Mouse (Mus musculus): ENCODE measurements around the gene Tom1l2. TPM values are rescaled to one million over a fixed set of nuclear protein-coding genes. Genes with fewer than 3 reads are reported as not detected.
A peak's percentile ranks its signal among the peaks of the same experiment; 100 is the strongest.

Tom1l2 gene
- polyA plus RNA-seq, 1 experiment from 2014 or later = 40.0 TPM

- Histone ChIP-seq H3K27me3 (ENCODE audit: control insufficient read depth, insufficient read depth, low read length) (no peaks in the 10 kb centered on the region), H3K36me3 (ENCODE audit: control insufficient read depth, insufficient read depth) (no peaks in the 10 kb centered on the region), H3K4me1 (ENCODE audit: control insufficient read depth, insufficient read depth, low read length) (peaks cover 22% of the 10 kb centered on the region), H3K4me2 (ENCODE audit: low read depth, low read length) (no peak overlapping the region), H3K9ac (ENCODE audit: low read length) (no peak overlapping the region), H3K9me3 (replicated peaks; ENCODE audit: control insufficient read depth, low read length) (no peaks in the 10 kb centered on the region), H3K4me3 (ENCODE audit: low read length) (no peak overlapping the region), H3K27ac (ENCODE audit: low read length) (no peak overlapping the region)
- no peak for ATAC-seq (replicated peaks; ENCODE audit: extremely low read depth, insufficient read depth, low FRiP score)
- WGBS = 76% methylated on average over 5 of the region's 5 CpGs
Measured at GRCm38 (mm10) chr11:60288980-60289379, 63.7 kb downstream of the Tom1l2 start.

GRCm38 (mm10) chr11:60286311-60286710 lies 66.4 kb downstream of the Tom1l2 start:
- Histone ChIP-seq H3K4me1 (ENCODE audit: control insufficient read depth, insufficient read depth, low read length) (peaks cover 16% of the 10 kb centered on the region), H3K4me3 (ENCODE audit: low read length) (no peak overlapping the region), H3K9ac (ENCODE audit: low read length) (no peak overlapping the region), H3K9me3 (replicated peaks; ENCODE audit: control insufficient read depth, low read length) (no peaks in the 10 kb centered on the region), H3K27ac (ENCODE audit: low read length) (peak overlapping the region; percentile 15; the same call in 1 of the 2 replicates), H3K36me3 (ENCODE audit: control insufficient read depth, insufficient read depth) (no peaks in the 10 kb centered on the region), H3K27me3 (ENCODE audit: control insufficient read depth, insufficient read depth, low read length) (no peaks in the 10 kb centered on the region), H3K4me2 (ENCODE audit: low read depth, low read length) (no peak overlapping the region)
- peak; percentile 58; the same call in 1 of the 2 replicates for ATAC-seq (replicated peaks; ENCODE audit: extremely low read depth, insufficient read depth, low FRiP score)
- WGBS = 18% methylated on average over 4 of the region's 4 CpGs

- 71% methylated on average over 11 of the region's 11 CpGs for WGBS
- no peak; the same call in 1 of the 2 replicates for ATAC-seq (replicated peaks; ENCODE audit: extremely low read depth, insufficient read depth, low FRiP score)
- Histone ChIP-seq H3K27me3 (ENCODE audit: control insufficient read depth, insufficient read depth, low read length) (no peaks in the 10 kb centered on the region), H3K9ac (ENCODE audit: low read length) (no peak overlapping the region), H3K36me3 (ENCODE audit: control insufficient read depth, insufficient read depth) (no peaks in the 10 kb centered on the region), H3K4me1 (ENCODE audit: control insufficient read depth, insufficient read depth, low read length) (peaks cover 27% of the 10 kb centered on the region), H3K4me2 (ENCODE audit: low read depth, low read length) (no peak overlapping the region), H3K9me3 (replicated peaks; ENCODE audit: control insufficient read depth, low read length) (no peaks in the 10 kb centered on the region), H3K27ac (ENCODE audit: low read length) (0 out of 2 replicates have a peak overlapping the region, but pooled peaks have one; percentile 5), H3K4me3 (ENCODE audit: low read length) (no peak overlapping the region)
Measured at GRCm38 (mm10) chr11:60280429-60281414, 72.0 kb downstream of the Tom1l2 start.

GRCm38 (mm10) chr11:60279483-60279882 lies 73.2 kb downstream of the Tom1l2 start:
- peaks cover 25% of the 10 kb centered on the region for H3K4me1 ChIP-seq (ENCODE audit: control insufficient read depth, insufficient read depth, low read length)
- H3K9me3 ChIP-seq (replicated peaks; ENCODE audit: control insufficient read depth, low read length) = no peaks in the 10 kb centered on the region
- no peak overlapping the region for H3K27ac ChIP-seq (ENCODE audit: low read length)
- no peak overlapping the region for H3K4me3 ChIP-seq (ENCODE audit: low read length)
- H3K4me2 ChIP-seq (ENCODE audit: low read depth, low read length) = no peak overlapping the region
- no peaks in the 10 kb centered on the region for H3K36me3 ChIP-seq (ENCODE audit: control insufficient read depth, insufficient read depth)
- no peaks in the 10 kb centered on the region for H3K27me3 ChIP-seq (ENCODE audit: control insufficient read depth, insufficient read depth, low read length)
- WGBS = 50% methylated on average over 5 of the region's 5 CpGs
- ATAC-seq (replicated peaks; ENCODE audit: extremely low read depth, insufficient read depth, low FRiP score) = no peak
- H3K9ac ChIP-seq (ENCODE audit: low read length) = no peak overlapping the region

GRCm38 (mm10) chr11:60277771-60278170 lies 74.9 kb downstream of the Tom1l2 start:
- H3K27me3 ChIP-seq (ENCODE audit: control insufficient read depth, insufficient read depth, low read length) = no peaks in the 10 kb centered on the region
- H3K36me3 ChIP-seq (ENCODE audit: control insufficient read depth, insufficient read depth) = no peaks in the 10 kb centered on the region
- 34% methylated on average over 5 of the region's 5 CpGs for WGBS
- H3K4me2 ChIP-seq (ENCODE audit: low read depth, low read length) = no peak overlapping the region
- H3K9me3 ChIP-seq (replicated peaks; ENCODE audit: control insufficient read depth, low read length) = no peaks in the 10 kb centered on the region
- 0 out of 2 replicates have a peak overlapping the region, but pooled peaks have one; percentile 9 for H3K27ac ChIP-seq (ENCODE audit: low read length)
- no peak for ATAC-seq (replicated peaks; ENCODE audit: extremely low read depth, insufficient read depth, low FRiP score)
- peaks cover 34% of the 10 kb centered on the region for H3K4me1 ChIP-seq (ENCODE audit: control insufficient read depth, insufficient read depth, low read length)
- no peak overlapping the region for H3K4me3 ChIP-seq (ENCODE audit: low read length)
- no peak overlapping the region for H3K9ac ChIP-seq (ENCODE audit: low read length)

GRCm38 (mm10) chr11:60277164-60277740 lies 75.5 kb downstream of the Tom1l2 start:
- 51% methylated on average over 8 of the region's 8 CpGs for WGBS
- Histone ChIP-seq H3K4me3 (ENCODE audit: low read length) (no peak overlapping the region), H3K36me3 (ENCODE audit: control insufficient read depth, insufficient read depth) (no peaks in the 10 kb centered on the region), H3K9ac (ENCODE audit: low read length) (0 out of 2 replicates have a peak overlapping the region, but pooled peaks have one; percentile 22), H3K4me1 (ENCODE audit: control insufficient read depth, insufficient read depth, low read length) (peaks cover 34% of the 10 kb centered on the region), H3K27me3 (ENCODE audit: control insufficient read depth, insufficient read depth, low read length) (no peaks in the 10 kb centered on the region), H3K4me2 (ENCODE audit: low read depth, low read length) (no peak overlapping the region), H3K9me3 (replicated peaks; ENCODE audit: control insufficient read depth, low read length) (no peaks in the 10 kb centered on the region), H3K27ac (ENCODE audit: low read length) (peak overlapping the region; percentile 44)
- ATAC-seq (replicated peaks; ENCODE audit: extremely low read depth, insufficient read depth, low FRiP score) = no peak

- Histone ChIP-seq H3K27me3 (ENCODE audit: control insufficient read depth, insufficient read depth, low read length) (no peaks in the 10 kb centered on the region), H3K9ac (ENCODE audit: low read length) (no peak overlapping the region), H3K4me3 (ENCODE audit: low read length) (no peak overlapping the region), H3K27ac (ENCODE audit: low read length) (no peak overlapping the region), H3K4me1 (ENCODE audit: control insufficient read depth, insufficient read depth, low read length) (peaks cover 34% of the 10 kb centered on the region), H3K36me3 (ENCODE audit: control insufficient read depth, insufficient read depth) (no peaks in the 10 kb centered on the region), H3K9me3 (replicated peaks; ENCODE audit: control insufficient read depth, low read length) (no peaks in the 10 kb centered on the region), H3K4me2 (ENCODE audit: low read depth, low read length) (no peak overlapping the region)
- no peak for ATAC-seq (replicated peaks; ENCODE audit: extremely low read depth, insufficient read depth, low FRiP score)
- WGBS = 76% methylated on average over 6 of the region's 6 CpGs
Measured at GRCm38 (mm10) chr11:60276408-60277093, 76.2 kb downstream of the Tom1l2 start.

GRCm38 (mm10) chr11:60273273-60273805 lies 79.4 kb downstream of the Tom1l2 start:
- Histone ChIP-seq H3K9ac (ENCODE audit: low read length) (no peak overlapping the region), H3K4me3 (ENCODE audit: low read length) (no peak overlapping the region), H3K4me2 (ENCODE audit: low read depth, low read length) (no peak overlapping the region), H3K9me3 (replicated peaks; ENCODE audit: control insufficient read depth, low read length) (no peaks in the 10 kb centered on the region), H3K36me3 (ENCODE audit: control insufficient read depth, insufficient read depth) (0 out of 2 replicates have a peak, but pooled peaks cover 2% of the 10 kb centered on the region), H3K27ac (ENCODE audit: low read length) (peak overlapping the region; percentile 79), H3K4me1 (ENCODE audit: control insufficient read depth, insufficient read depth, low read length) (peaks cover 17% of the 10 kb centered on the region), H3K27me3 (ENCODE audit: control insufficient read depth, insufficient read depth, low read length) (no peaks in the 10 kb centered on the region)
- peak; percentile 72; the same call in 1 of the 2 replicates for ATAC-seq (replicated peaks; ENCODE audit: extremely low read depth, insufficient read depth, low FRiP score)
- 62% methylated on average over 5 of the region's 5 CpGs for WGBS
